Mouse (Mus musculus): ENCODE data around the gene Ift172.
"Not testable (repeated sequence)": the region's sequence is repeated elsewhere in the genome, so short reads cannot be mapped to it uniquely, and the experiment has no call there.

Ift172 gene

DNA sequence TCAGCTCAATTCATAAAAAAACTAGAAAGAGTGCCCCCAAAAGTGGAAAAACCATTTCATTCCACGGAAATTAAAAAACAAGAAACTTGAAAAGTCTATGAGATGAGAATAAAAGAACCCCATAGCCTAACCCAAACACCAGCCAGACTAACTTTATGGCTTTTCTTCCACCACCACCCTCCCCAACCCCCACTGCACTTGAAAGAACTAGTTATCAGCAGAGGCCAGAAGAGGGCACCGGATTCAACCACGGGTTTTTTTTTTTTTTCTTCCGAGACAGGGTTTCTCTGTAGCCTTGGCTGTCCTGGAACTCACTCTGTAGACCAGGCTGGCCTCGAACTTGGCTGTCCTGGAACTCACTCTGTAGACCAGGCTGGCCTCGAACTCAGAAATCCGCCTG, 72.6 kb downstream of the Ift172 start:
- DNase-seq (ENCODE audit: extremely low spot score): no peak

DNA sequence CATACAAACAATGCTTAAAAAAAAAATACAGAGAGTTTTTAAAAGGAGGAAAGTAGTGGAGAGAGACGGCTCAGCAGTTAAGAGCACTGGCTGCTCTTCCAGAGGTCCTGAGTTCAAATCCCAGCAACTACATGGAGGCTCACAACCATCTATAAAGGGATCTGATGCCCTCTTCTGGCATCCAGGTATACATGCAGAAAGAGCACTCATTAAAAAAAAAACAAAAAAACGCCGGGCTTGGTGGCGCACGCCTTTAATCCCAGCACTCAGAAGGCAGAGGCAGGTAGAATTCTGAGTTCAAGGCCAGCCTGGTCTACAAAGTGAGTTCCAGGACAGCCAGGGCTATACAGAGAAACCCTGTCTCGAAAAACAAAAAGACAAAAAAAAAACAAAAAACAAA, 74.4 kb downstream of the Ift172 start:
- not testable (repeated sequence) for DNase-seq (ENCODE audit: extremely low spot score)

DNA sequence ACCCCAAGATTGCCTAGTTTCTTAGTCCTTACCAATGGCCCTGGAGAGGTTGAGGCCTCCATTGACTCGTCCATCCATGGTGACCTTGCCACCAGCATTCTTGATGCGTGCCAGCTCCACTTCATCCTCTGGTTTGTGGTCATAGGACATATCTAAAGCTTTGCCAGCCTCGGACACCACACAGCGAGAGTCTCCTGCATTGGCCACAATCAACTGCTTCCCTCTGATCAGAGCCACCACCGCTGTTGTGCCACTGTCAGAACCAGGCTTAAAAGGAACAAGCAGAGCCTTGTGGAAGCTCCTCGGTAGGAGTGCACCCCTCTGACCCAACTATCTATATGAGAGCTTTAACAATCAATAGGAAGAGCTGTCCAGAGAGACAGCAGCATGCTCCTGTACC, 86.5 kb downstream of the Ift172 start:
- DNase-seq (ENCODE audit: extremely low spot score): no peak

DNA sequence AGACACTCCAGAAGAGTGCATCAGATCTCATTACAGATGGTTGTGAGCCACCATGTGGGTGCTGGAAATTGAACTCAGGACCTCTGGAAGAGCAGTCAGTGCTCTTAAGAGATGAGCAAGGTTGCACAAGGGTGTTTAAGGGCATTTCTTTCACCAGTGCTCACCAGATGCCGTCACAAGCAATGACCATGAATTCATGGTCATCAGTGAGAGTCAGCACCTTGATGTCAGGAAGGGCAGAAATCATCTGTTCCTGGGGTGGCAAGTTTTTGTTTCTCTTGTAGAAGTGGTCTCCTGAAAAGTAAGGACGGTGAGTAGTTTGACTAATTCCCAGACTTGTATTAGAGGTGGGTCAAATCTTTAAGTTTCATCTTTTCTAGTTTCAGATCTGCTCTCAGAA, 87.0 kb downstream of the Ift172 start:
- DNase-seq (ENCODE audit: extremely low spot score): no peak

Measured in embryo, embryonic 9.5 days (tissue).